Mouse (Mus musculus) forebrain, embryonic 13.5 days (tissue): ENCODE measurements around the gene Esr1. TPM values are rescaled to one million over a fixed set of nuclear protein-coding genes. Genes with fewer than 3 reads are reported as not detected.

ENCODE experiments used
- ATAC-seq: fragments of 200-750 bp; cut with Nextera tagmentation; 2 replicates; pipeline ENCODE4 v1.8.0; 2017
- H3K27ac ChIP-seq: fragments of 300-500 bp; sonication (generic); 2 replicates; pipeline ENCODE4 v1.5.1; 2015; ENCODE audit warnings: inconsistent platforms, mild to moderate bottlenecking, moderate library complexity
- H3K27me3 ChIP-seq: fragments of 300-500 bp; sonication (generic); 2 replicates; pipeline ENCODE4 v1.6.1; 2015; ENCODE audit warnings: mild to moderate bottlenecking, inconsistent platforms
- H3K36me3 ChIP-seq: fragments of 300-500 bp; sonication (generic); 2 replicates; pipeline ENCODE4 v1.6.1; 2015; ENCODE audit warnings: mild to moderate bottlenecking, inconsistent platforms; ENCODE audit not compliant: poor library complexity, severe bottlenecking
- H3K4me1 ChIP-seq: fragments of 300-500 bp; sonication (generic); 2 replicates; pipeline ENCODE4 v1.6.1; 2015; ENCODE audit warnings: inconsistent platforms
- H3K4me2 ChIP-seq: fragments of 300-500 bp; sonication (generic); 2 replicates; pipeline ENCODE4 v1.6.1; 2015; ENCODE audit warnings: inconsistent platforms, mild to moderate bottlenecking, moderate library complexity
- H3K4me3 ChIP-seq: fragments of 300-500 bp; sonication (generic); 2 replicates; pipeline ENCODE4 v1.5.1; 2015; ENCODE audit warnings: mild to moderate bottlenecking, inconsistent platforms
- H3K9ac ChIP-seq: fragments of 300-500 bp; sonication (generic); 2 replicates; pipeline ENCODE4 v1.6.1; 2015; ENCODE audit warnings: mild to moderate bottlenecking, inconsistent platforms
- H3K9me3 ChIP-seq: fragments of 300-500 bp; sonication (generic); replicated peaks from 2 replicates; pipeline ENCODE4 v1.6.1; 2016; ENCODE audit warnings: inconsistent platforms
- WGBS: fragments of 180-500 bp; shearing (Covaris S2); methylation state at CpG from one replicate; pipeline ENCODE4 v1.1.7; 2015; 5-methylcytosine and 5-hydroxymethylcytosine counted together
- polyA plus RNA-seq: library from polyadenylated mRNA; unstranded; fragments of >200 nt; fragmentation: Nextera tagmentation; extraction: Ambion mirVana; gene quantifications from 2 replicates; pipeline ENCODE4 v1.2.1, GENCODE M21; 2015

Gene Esr1
- polyA plus RNA-seq, 1 experiment from 2014 or later = not detected

DNA sequence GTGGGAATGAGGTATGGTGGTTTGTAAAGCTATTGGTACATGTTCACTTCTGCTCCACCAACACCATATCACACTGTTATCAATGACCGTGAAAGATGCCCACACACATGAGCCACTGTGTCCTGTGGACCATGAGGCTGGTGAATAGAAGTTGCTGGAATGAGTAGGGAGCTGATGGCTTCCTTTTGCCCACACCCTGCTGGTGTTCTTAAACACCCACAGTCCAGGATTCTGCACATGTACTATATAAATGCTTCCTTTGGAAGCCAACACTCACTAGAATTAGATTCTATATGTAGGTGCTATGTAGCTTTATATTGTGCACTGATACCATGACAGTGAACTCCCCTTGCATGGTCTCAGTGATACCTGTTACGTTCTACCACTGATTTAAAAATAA is 365.2 kb downstream of the Esr1 start:
- H3K27ac ChIP-seq = no peak overlapping the region
- 88% methylated on average over 2 of the region's 2 CpGs for WGBS
- no peak overlapping the region for H3K4me3 ChIP-seq
- H3K9me3 ChIP-seq = no peaks in the 10 kb centered on the region
- no peak overlapping the region for H3K4me2 ChIP-seq
- no peak overlapping the region for H3K9ac ChIP-seq
- H3K27me3 ChIP-seq = no peaks in the 10 kb centered on the region
- H3K4me1 ChIP-seq = no peaks in the 10 kb centered on the region
- no peak for ATAC-seq
- H3K36me3 ChIP-seq = no peaks in the 10 kb centered on the region

DNA sequence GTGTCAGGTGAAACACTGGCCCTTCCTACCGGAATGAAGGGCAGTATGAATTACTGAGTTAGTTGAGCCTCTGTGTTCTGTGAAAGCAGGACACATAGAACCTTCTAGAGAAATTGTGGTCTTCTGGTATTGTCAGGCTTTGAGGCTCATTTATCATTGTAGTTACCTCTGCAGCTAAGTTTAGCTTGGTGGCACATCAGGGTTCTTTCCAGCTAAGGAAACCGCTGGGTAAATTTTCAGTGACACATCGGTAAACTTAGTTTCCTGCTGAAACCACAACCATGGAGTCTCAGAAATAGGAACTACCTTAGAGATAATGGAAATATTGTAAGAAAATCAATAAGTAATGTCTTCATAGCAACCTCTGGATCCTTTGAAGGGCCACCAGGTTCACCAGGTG is 366.0 kb downstream of the Esr1 start:
- Histone ChIP-seq H3K27me3 (no peaks in the 10 kb centered on the region), H3K4me1 (no peaks in the 10 kb centered on the region), H3K4me3 (no peak overlapping the region), H3K4me2 (no peak overlapping the region), H3K36me3 (no peaks in the 10 kb centered on the region), H3K9me3 (no peaks in the 10 kb centered on the region), H3K27ac (no peak overlapping the region), H3K9ac (no peak overlapping the region)
- no peak for ATAC-seq
- 94% methylated on average over 3 of the region's 3 CpGs for WGBS

DNA sequence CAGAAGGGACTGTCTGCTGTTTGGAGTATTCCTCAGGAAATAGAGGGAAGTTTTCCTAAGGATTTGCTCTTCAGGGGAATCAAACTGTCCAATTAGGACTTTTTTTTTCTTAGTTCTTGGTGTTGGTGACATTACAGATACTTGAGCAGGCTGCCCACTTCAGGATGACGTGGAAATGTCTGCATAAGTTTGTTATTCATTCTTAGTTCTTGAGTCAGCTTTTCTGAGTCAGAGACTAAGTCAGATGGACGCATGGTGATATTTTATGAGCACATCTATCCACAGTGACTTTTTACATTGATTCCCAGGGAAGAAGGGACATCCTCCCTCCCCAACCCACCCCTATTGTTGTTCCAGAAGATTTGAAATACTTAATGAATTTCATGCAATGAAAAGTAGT is 372.5 kb downstream of the Esr1 start:
- 76% methylated on average over 2 of the region's 2 CpGs for WGBS

DNA sequence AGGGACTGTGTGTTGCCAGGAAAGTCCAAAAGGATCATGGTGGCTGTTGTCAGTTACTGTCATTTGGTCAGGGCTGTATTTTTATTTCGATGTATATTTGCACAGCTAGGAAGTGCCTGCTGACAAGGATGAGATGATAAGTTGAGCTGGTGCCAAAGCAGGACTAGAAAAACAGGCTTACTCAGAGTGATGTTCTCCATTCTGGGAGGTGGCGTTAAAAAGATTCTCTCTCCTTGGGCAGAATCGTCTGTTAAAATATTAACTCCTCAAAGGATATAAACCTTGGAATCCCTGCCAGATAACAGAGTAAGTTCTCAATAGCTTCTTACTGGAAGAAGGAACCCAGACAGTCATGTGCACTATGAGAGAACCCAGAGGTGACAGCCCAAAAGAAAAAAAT is 382.4 kb downstream of the Esr1 start:
- no peaks in the 10 kb centered on the region for H3K36me3 ChIP-seq
- no peaks in the 10 kb centered on the region for H3K9me3 ChIP-seq
- WGBS = 92% methylated on average over 3 of the region's 3 CpGs
- H3K9ac ChIP-seq = no peak overlapping the region
- H3K4me1 ChIP-seq = no peaks in the 10 kb centered on the region
- no peaks in the 10 kb centered on the region for H3K27me3 ChIP-seq
- no peak overlapping the region for H3K4me2 ChIP-seq
- no peak overlapping the region for H3K27ac ChIP-seq
- ATAC-seq = no peak
- no peak overlapping the region for H3K4me3 ChIP-seq

More for the DNA sequence above, 372.5 kb downstream of the Esr1 start:
- ATAC-seq = no peak
- Histone ChIP-seq H3K4me2 (no peak overlapping the region), H3K4me3 (no peak overlapping the region), H3K4me1 (no peaks in the 10 kb centered on the region), H3K9me3 (no peaks in the 10 kb centered on the region), H3K27ac (no peak overlapping the region), H3K36me3 (no peaks in the 10 kb centered on the region), H3K9ac (no peak overlapping the region), H3K27me3 (no peaks in the 10 kb centered on the region)

DNA sequence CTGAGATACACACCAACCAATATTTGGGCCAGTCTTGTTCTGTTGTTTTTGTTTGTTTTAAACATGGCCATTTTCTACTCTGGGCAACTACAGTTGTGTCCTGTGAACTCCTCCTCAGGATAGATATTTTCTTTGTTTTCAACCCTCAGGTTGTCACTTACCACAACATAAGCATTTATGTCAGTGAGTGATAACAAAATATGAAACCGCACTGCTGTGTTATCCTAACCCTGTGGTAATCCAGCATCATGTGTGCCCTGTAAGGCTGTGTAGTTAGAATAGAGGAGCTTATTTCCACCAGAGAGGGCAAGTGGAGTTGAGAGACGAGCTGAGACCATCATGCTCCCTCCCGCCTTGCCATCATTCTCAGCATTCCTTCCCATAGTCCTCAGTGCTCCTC is 385.2 kb downstream of the Esr1 start:
- Histone ChIP-seq H3K4me1 (no peaks in the 10 kb centered on the region), H3K36me3 (no peaks in the 10 kb centered on the region), H3K4me2 (no peak overlapping the region), H3K9ac (no peak overlapping the region), H3K27ac (no peak overlapping the region), H3K4me3 (no peak overlapping the region), H3K27me3 (no peaks in the 10 kb centered on the region), H3K9me3 (no peaks in the 10 kb centered on the region)
- WGBS = 76% methylated on average over 3 of the region's 3 CpGs
- ATAC-seq = no peak

DNA sequence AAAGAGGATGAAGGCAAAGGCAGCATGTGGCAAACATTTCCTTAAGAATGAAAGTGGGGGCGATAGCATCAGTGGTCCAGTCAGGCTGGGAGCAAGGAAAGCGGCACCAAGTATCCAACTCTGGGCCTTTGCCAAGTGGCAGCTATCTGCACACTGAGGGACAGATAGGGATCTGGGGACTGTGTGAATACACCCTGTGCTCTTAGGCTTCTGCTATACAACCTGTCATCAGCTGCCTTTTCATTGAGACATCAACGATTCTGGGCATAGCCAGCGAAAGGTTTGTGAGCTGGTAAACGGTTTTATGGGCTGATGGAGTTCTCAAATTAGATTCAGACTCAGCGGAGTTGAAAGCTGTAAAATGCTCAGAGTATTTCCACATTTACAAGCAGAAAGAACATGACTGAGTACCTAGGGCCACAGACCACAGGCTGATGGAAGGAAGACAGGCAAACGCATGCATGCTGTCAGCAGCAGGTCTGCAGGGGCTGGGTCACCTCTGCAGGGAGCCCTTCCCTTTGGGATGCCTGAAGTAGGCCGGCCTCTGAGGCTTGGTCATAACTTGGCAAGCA is 397.5 kb downstream of the Esr1 start:
- H3K9ac ChIP-seq = no peak overlapping the region
- no peak for ATAC-seq
- no peaks in the 10 kb centered on the region for H3K4me1 ChIP-seq
- H3K4me2 ChIP-seq = no peak overlapping the region
- 82% methylated on average over 8 of the region's 8 CpGs for WGBS
- H3K9me3 ChIP-seq = no peaks in the 10 kb centered on the region
- H3K27me3 ChIP-seq = no peaks in the 10 kb centered on the region
- no peaks in the 10 kb centered on the region for H3K36me3 ChIP-seq
- H3K4me3 ChIP-seq = no peak overlapping the region
- H3K27ac ChIP-seq = no peak overlapping the region

DNA sequence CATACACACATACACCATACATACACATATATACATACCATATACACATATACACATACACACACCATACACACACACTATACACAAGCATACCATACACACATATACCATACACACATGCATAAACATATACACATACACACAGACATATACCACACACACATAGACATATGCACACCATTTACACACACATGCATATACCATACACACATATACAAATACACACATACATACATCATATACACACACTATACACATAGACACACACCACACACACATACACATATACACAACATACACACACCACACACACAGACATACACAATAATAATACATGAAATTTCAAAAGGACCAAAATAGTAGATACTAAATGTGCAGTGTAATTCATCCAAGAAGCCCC is 400.6 kb downstream of the Esr1 start:
- Histone ChIP-seq H3K4me1 (no peaks in the 10 kb centered on the region), H3K27ac (no peak overlapping the region), H3K36me3 (no peaks in the 10 kb centered on the region), H3K9me3 (no peaks in the 10 kb centered on the region), H3K9ac (no peak overlapping the region), H3K4me3 (no peak overlapping the region), H3K27me3 (no peaks in the 10 kb centered on the region), H3K4me2 (no peak overlapping the region)
- ATAC-seq = no peak

DNA sequence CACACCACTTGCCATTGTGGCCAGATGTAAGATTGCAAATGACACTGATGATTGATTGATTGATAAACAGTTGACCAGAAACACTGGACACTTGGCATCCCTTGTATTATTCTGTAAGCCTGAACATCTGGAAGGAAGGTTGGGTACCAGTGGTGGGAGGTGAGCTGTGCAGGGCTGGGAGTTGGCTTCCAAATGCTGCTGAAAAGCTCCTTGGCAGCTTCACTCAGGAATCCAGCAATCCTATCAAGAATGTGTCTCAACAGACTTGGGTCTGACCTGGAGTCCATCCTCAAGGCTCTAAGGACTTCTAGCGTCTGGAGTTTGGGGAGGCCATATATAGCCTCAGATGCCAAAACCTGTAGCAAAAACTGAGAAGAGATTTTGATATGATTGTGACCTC is 403.6 kb downstream of the Esr1 start:
- Histone ChIP-seq H3K9me3 (no peaks in the 10 kb centered on the region), H3K36me3 (no peaks in the 10 kb centered on the region), H3K27ac (no peak overlapping the region), H3K4me3 (no peak overlapping the region), H3K4me1 (no peaks in the 10 kb centered on the region), H3K27me3 (no peaks in the 10 kb centered on the region), H3K4me2 (no peak overlapping the region), H3K9ac (no peak overlapping the region)
- WGBS = 92% methylated on average over 1 of the region's 1 CpGs
- no peak for ATAC-seq

DNA sequence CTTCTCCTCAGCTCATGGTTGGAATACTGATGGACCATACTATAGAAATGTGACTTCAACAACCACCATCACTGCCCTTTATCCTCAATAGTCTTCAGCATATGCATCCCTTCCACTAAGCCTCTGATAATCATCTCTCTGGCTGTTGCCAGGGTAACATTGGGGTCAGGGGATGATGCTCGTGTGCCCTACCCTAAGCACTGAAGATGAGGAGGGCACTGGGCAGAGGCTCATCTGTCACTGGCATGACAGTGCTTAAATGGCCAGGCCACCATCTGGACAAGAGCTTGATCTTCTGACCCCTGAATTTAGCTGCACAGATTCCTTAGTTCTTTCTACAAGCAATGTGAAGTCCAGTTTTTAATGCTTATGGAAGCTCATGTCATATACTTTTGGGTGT is 405.8 kb downstream of the Esr1 start:
- Histone ChIP-seq H3K36me3 (no peaks in the 10 kb centered on the region), H3K9me3 (no peaks in the 10 kb centered on the region), H3K27me3 (no peaks in the 10 kb centered on the region), H3K9ac (no peak overlapping the region), H3K4me3 (no peak overlapping the region), H3K4me1 (no peaks in the 10 kb centered on the region), H3K4me2 (no peak overlapping the region), H3K27ac (no peak overlapping the region)
- no peak for ATAC-seq
- WGBS = 81% methylated on average over 1 of the region's 1 CpGs

DNA sequence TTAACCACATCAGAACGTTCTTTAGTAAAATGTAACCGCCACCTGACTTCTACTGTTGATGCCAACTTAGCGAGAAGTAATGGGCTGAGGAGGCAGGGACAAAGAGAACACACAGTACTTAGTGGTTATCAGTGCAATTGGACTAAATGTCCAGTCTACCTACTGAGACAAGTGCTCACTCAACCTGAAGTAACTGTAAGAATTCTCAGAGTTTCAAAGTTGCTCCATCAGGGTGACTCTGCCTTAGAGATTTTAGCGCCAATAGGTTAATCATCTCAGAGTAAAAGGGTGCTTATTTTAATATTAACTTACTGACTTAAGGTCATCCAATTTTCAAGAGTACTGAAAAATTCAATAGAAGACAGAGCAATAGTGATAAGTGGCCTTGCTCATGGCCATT is 414.5 kb downstream of the Esr1 start:
- Histone ChIP-seq H3K36me3 (no peaks in the 10 kb centered on the region), H3K27me3 (peaks cover 16% of the 10 kb centered on the region), H3K27ac (no peak overlapping the region), H3K4me3 (no peak overlapping the region), H3K9ac (no peak overlapping the region), H3K4me1 (no peaks in the 10 kb centered on the region), H3K9me3 (no peaks in the 10 kb centered on the region), H3K4me2 (no peak overlapping the region)
- ATAC-seq = no peak
- 92% methylated on average over 4 of the region's 4 CpGs for WGBS

DNA sequence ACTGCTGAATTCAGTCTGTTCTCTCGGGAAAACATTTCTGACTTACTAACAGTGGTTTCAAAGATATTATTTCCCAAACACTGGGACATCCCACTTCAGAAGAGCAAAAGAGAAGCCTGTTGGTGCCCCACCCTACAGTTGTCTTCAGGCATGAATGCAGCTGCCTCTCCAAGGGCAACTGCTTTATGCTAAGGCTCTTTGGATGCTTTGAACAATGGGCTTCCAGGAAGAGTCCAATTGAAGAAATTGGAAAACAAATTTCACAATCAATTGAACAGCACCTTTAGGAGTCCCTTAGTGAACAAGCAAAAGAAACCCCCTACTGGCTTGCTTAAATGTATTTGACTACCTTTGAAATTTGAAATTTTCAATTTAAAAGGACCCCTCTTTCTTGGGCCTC is 415.8 kb downstream of the Esr1 start:
- H3K27me3 ChIP-seq = peaks cover 20% of the 10 kb centered on the region
- H3K36me3 ChIP-seq = no peaks in the 10 kb centered on the region
- no peak overlapping the region for H3K4me3 ChIP-seq
- WGBS = 86% methylated on average over 1 of the region's 1 CpGs
- H3K4me2 ChIP-seq = no peak overlapping the region
- no peak for ATAC-seq
- no peak overlapping the region for H3K9ac ChIP-seq
- no peaks in the 10 kb centered on the region for H3K9me3 ChIP-seq
- no peak overlapping the region for H3K27ac ChIP-seq
- H3K4me1 ChIP-seq = 0 out of 2 replicates have a peak, but pooled peaks cover under 1% of the 10 kb centered on the region

DNA sequence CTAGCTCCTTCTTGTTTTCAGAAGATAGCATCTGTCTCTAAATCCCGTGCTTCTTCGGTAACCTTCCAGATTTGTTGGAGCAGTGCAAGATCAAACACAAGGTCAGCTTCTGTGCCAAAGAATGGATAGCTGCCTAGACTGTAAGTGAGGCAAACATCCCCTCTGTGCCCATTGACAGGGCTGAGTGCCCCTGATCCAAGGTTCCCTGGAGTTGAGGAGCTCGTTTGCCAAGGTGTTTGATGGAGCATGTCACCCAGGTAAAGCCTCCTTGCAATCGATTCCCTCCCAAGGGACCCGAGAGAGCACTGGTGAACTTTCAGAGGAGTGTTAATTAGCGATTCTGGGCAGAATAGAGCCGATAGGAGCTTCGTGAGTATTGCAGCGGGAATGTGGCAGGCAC is 416.9 kb downstream of the Esr1 start:
- H3K36me3 ChIP-seq = no peaks in the 10 kb centered on the region
- H3K9me3 ChIP-seq = no peaks in the 10 kb centered on the region
- no peak overlapping the region for H3K9ac ChIP-seq
- peaks cover 7% of the 10 kb centered on the region; the same call in 1 of the 2 replicates for H3K4me1 ChIP-seq
- no peak overlapping the region for H3K4me3 ChIP-seq
- no peak for ATAC-seq
- no peak overlapping the region for H3K4me2 ChIP-seq
- WGBS = 80% methylated on average over 9 of the region's 9 CpGs
- no peak overlapping the region for H3K27ac ChIP-seq
- peaks cover 25% of the 10 kb centered on the region for H3K27me3 ChIP-seq

DNA sequence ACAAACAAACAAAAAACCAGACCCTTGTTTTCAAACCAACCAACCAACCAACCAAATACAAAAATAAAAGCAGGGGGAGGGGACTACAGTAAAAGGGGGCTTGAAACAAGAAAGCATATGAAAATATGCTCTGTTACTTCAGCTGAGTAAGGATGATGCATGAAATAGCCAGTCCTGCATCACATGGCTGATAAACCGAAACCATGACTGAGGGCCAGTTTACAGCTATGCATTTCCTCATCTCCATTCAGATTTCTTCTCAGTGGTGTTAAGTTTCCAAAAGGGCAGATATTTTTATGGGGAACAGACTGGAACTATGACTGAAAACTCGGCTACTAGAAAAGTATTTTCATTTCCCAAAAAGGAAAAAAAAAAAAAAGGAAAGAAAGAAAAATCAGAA is 417.8 kb downstream of the Esr1 start:
- Histone ChIP-seq H3K9ac (no peak overlapping the region), H3K4me2 (no peak overlapping the region), H3K4me3 (no peak overlapping the region), H3K27me3 (peaks cover 25% of the 10 kb centered on the region), H3K27ac (no peak overlapping the region), H3K9me3 (no peaks in the 10 kb centered on the region), H3K4me1 (peaks cover 7% of the 10 kb centered on the region; the same call in 1 of the 2 replicates), H3K36me3 (no peaks in the 10 kb centered on the region)
- 82% methylated on average over 2 of the region's 2 CpGs for WGBS
- no peak for ATAC-seq
